Mouse (Mus musculus): Measurements from ENCODE around the gene Poc5.
A peak's percentile ranks its signal among the peaks of the same experiment; 100 is the strongest.

Poc5 gene

GRCm38 (mm10) chr13:96431595-96432156 lies 43.6 kb downstream of the Poc5 start:
- peak; percentile 92 for DNase-seq (ENCODE audit: low spot score in 2 of 2)

DNA sequence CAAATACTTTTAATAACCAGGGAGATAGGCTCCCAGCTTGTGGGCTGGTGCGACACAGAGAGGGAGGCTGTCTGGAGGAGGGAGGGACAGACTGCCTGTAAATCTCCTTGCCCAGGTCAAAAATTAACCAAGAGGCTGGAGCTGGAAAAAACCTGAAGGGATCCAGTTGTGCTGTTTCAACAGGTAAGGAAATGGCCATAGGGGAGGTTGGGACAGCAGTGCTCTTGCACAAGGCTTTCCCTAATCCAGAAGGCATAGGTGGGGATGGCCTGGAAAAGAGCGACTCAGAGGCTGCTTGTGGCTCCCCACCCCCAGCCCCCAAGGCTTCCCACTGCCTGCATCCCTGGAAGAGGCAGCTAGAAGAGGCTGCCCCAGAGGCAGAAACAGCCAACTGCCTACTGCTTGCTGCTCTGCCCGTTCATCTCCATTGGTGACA lies 44.3 kb downstream of the Poc5 start:
- no peak for DNase-seq (ENCODE audit: low spot score in 2 of 2)

DNA sequence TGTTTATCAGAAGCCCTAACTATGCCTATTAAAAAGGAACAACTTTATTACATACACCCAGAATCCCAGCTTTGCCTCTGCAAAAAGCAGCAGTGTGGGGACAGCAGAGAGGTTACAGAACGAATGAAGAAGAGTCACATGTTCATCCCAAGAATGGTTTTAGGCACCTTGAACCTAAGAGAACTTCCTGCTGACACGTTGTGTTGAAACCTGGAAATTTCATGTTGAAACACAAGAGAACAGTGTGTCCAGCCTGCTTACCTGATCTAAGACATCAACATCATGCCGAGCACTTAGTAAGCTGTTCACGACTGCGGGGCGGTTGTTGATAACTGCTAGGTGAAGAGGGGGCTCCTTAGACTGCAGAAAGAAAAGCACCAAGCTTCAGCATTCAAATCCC lies 44.9 kb downstream of the Poc5 start:
- no peak for DNase-seq (ENCODE audit: low spot score in 2 of 2)

GRCm38 (mm10) chr13:96433648-96434190 lies 45.6 kb downstream of the Poc5 start:
- no peak for DNase-seq (ENCODE audit: low spot score in 2 of 2)

GRCm38 (mm10) chr13:96434899-96435331 lies 46.8 kb downstream of the Poc5 start:
- DNase-seq (ENCODE audit: low spot score in 2 of 2), result no peak

GRCm38 (mm10) chr13:96435793-96436192 lies 47.7 kb downstream of the Poc5 start:
- no peak for DNase-seq (ENCODE audit: low spot score in 2 of 2)

DNA sequence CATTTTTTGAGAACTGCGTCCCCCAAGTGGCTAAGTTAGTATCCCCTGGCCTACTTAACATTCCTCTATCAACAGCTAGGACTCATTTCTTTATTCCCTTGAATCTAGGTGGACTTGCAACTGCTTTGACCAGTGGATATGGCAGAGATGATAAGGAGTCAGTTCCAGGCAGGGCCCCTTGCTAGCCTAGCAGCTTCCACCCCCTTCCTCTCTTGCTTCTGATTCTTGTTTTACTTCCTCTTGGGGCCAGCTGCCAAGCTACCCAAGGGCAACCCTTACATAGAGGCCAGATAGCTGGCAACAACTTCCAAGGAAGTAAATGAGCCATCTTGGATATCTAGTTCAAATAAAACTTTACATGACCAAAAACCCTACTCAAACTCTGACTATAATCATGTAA lies 48.8 kb downstream of the Poc5 start:
- DNase-seq (ENCODE audit: low spot score in 2 of 2), result no peak

- no peak for DNase-seq (ENCODE audit: low spot score in 2 of 2)
These were observed 52.3 kb downstream of the Poc5 start for GRCm38 (mm10) chr13:96440436-96440835.

- DNase-seq (ENCODE audit: low spot score in 2 of 2), result no peak
These were observed 62.2 kb downstream of the Poc5 start for GRCm38 (mm10) chr13:96450205-96450856.

DNA sequence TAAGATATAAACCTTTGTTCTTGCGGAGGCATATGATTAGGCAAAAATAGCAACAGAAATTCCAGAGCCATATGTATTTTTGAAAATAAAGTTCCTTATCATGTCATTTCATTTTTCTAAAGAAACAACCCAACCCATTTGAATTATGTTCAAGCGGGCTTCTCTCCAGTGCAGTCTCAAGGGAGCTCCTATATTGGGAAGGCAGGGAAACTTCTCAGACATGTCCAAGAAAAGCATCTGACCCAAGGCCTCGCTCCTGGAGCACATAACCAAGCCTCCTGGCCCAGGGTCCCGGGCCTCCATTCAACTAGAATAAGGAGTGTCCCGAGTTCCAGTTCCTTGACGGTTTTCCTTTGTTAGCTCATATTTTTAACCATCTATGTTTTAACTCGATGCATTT lies 62.8 kb downstream of the Poc5 start:
- no peak for DNase-seq (ENCODE audit: low spot score in 2 of 2)

DNA sequence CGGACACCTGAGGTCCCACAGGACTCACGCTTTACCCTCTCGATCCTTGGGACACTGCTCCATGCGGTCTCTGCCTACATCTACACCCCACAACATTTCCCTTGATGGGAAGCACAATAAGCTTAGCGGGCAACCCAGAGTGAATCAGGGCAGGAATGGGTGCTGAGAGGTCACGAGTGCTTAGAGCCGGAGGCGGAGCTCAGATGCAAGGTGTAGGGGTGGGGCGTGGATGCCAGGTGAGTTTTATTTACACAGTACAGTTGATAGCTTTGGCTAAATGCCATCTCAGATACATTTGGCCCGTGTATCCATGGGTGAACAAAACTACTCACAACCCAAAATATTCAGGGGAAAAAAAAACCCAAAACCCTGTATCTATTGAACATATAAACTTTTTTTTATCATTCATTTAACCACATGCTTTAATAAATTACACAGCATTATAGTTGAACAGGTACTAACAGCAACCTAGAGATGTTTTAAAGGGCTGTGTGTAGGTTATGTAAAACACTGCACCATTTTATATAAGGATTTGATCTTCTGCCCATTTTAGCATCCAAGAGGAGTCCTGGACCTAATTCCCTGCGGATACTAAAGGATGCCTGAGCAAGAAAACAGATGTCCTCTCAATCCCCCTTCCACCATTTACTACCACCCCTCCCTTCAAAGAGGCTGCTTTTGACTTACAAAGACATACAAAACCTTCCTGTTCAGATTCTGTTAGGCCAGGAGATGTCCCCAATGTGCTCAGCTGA lies 63.5 kb downstream of the Poc5 start:
- DNase-seq (ENCODE audit: low spot score in 2 of 2), result no peak

DNA sequence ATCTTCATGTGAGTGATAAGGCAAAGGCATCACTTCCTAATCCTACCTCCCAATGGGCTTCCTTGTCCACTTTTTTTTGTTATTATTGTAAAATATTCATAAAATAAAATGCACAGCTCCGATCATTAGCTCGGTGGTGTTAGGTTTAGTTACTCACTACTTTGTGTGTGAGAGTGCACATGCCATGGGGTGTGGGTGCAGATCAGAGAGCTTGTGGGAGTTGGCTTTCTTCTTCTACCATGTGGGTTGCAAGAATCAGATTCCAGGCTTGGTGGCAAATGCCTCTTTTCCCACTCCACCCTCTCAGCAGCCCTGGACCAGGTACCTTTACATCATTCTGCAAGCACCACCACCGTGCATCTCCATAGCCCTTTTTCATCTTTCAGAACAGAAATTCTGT lies 64.5 kb downstream of the Poc5 start:
- DNase-seq (ENCODE audit: low spot score in 2 of 2), result no peak

- DNase-seq (ENCODE audit: low spot score in 2 of 2), result no peak
These were observed 66.2 kb downstream of the Poc5 start for GRCm38 (mm10) chr13:96454288-96454687.

DNA sequence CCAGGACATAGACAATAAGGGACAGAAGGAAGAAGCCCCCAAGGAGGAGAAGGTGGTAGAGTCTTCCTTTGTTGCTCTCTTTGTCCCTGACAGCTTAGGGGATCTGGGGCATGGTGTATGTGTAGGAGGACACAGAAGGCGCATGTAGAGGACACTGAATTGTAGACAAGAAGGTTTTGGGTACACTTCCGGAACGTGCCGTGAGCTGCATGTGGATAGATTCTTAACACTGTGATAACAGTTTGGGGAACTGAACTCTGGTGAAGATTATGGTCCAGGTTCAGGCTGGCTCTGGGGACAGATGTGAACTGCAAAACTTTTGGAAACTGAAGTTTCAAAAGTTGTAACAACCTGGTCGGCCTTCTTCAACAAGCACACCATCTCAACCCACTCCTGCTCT lies 69.5 kb downstream of the Poc5 start:
- DNase-seq (ENCODE audit: low spot score in 2 of 2), result no peak

- no peak for DNase-seq (ENCODE audit: low spot score in 2 of 2)
These were observed 69.9 kb downstream of the Poc5 start for GRCm38 (mm10) chr13:96458018-96458417.

DNA sequence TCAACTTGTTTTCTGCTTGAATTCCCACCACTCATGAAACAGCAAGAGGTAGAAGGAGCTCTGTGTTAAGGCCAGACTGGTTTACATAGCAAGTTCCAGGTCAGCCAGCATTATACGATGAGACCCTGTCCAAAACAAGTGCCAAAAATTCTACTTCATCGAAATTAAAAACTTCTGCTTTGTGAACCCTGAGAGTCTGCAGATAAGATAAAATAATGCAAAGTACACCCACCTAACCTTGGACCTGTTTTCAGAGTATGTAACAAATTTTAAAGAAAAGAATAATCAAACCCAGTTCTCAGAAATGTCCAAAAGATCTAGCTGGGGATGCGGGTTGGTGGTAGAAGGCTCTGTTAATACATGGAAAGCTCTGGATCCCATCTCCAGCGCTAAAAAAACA lies 70.5 kb downstream of the Poc5 start:
- DNase-seq (ENCODE audit: low spot score in 2 of 2), result no peak

- DNase-seq (ENCODE audit: low spot score in 2 of 2), result no peak
These were observed 74.5 kb downstream of the Poc5 start for GRCm38 (mm10) chr13:96462644-96463043.

GRCm38 (mm10) chr13:96465315-96465714 lies 77.2 kb downstream of the Poc5 start:
- no peak for DNase-seq (ENCODE audit: low spot score in 2 of 2)
